Mouse (Mus musculus) regulatory T cell (primary cell): ENCODE data around the gene Tbc1d8b.

ENCODE experiments used
- in situ Hi-C: fragments of 300-600 bp; cut with MboI, MseI; formaldehyde crosslinking; loops from one replicate; pipeline ENCODE4 v1.15.1; 2025; ENCODE audit warnings: high pct_unique_total_duplicates

The Tbc1d8b gene

GRCm38 (mm10) chrX:139779401-139779800 lies 94.6 kb downstream of the Tbc1d8b start:
- in situ Hi-C loops, result no loop called here

GRCm38 (mm10) chrX:139780988-139781387 lies 96.2 kb downstream of the Tbc1d8b start:
- in situ Hi-C loops, result loop anchor here (5.0 to 10.0 kb wide), 2 partner anchors 41 to 514 kb away; no protein-coding TSS in a partner anchor

GRCm38 (mm10) chrX:139781563-139781962 lies 96.8 kb downstream of the Tbc1d8b start:
- in situ Hi-C loops, result loop anchor here (5.0 to 10.0 kb wide), 2 partner anchors 41 to 513 kb away; no protein-coding TSS in a partner anchor

GRCm38 (mm10) chrX:139782278-139783044 lies 97.7 kb downstream of the Tbc1d8b start, which contains the start of gene Ripply1:
Ripply1 (minus strand) TSS chrX:139782353.
- in situ Hi-C loops, result loop anchor here (5.0 to 10.0 kb wide), 2 partner anchors 40 to 512 kb away; no protein-coding TSS in a partner anchor

GRCm38 (mm10) chrX:139783045-139783422 lies 98.2 kb downstream of the Tbc1d8b start:
- in situ Hi-C loops, result loop anchor here (5.0 to 10.0 kb wide), 2 partner anchors 39 to 512 kb away; no protein-coding TSS in a partner anchor

- in situ Hi-C loops, result loop anchor here (5.0 to 10.0 kb wide), 2 partner anchors 509 to 762 kb away; no protein-coding TSS in a partner anchor
Observed at GRCm38 (mm10) chrX:139785764-139786163, 101.0 kb downstream of the Tbc1d8b start.

- in situ Hi-C loops, result no loop called here
Observed at GRCm38 (mm10) chrX:139794072-139794845, 109.5 kb downstream of the Tbc1d8b start.

- in situ Hi-C loops, result no loop called here
Observed at GRCm38 (mm10) chrX:139796037-139796436, 111.2 kb downstream of the Tbc1d8b start.

GRCm38 (mm10) chrX:139797875-139798274 lies 113.1 kb downstream of the Tbc1d8b start:
- in situ Hi-C loops, result no loop called here

- in situ Hi-C loops, result no loop called here
Observed at GRCm38 (mm10) chrX:139799953-139800352, 115.2 kb downstream of the Tbc1d8b start.

- in situ Hi-C loops, result no loop called here
Observed at GRCm38 (mm10) chrX:139800406-139800878, 115.6 kb downstream of the Tbc1d8b start, which contains the start of gene Cldn2. Cldn2 (plus strand) TSS chrX:139800828.
